Mouse (Mus musculus): ENCODE data around the gene Stk33. TPM values are rescaled to one million over a fixed set of nuclear protein-coding genes. Genes with fewer than 3 reads are reported as not detected.

Gene Stk33
- 7.4 and 8.8 TPM in 2 replicates for polyA plus RNA-seq (2015; fragmentation: Nextera tagmentation; extraction: Ambion mirVana)

DNA sequence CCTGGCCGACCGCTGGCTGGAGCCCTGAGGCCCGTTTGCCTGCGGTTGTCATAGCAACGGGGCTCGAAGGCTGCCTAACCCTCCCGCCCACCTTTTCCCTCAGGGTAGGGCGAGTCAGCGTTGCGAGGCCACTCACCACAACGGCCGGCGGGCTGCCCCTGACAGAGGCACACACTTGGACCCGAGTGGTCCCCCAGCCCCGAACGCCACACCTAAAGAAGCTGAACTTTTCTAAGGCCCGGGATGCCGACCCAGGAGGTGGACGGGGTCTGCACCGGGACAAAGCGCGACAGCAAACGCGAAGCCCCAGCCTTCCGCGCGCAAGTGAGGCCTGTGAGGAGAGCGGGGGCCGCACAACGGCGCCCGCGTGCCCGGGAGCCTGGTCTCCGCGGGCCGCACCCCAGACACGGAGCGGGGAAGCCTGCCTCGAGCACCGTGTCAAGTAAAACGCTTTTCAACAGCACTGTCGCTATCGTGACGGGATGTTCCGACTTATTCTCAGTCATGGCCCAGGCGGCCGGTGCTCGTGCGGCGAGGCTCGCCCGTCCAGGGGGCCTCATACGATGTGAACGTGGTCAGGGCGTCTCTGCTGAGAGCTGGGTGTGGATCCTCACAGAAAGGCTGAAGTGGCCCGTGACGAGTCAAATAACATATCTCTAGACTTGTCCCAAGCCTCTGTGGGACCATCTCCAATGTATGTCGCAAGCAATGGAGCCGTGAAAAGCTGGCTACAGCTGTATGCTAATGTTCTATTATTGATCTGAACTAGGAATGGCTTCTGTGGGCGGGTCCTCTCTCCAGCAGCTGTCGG, at the start of gene Stk33:
Stk33 (minus strand) TSS at position 301 of the 811 bp plus-strand sequence.
- ATAC-seq: peak; percentile 84
- WGBS: under 1% methylated on average over 52 of the region's 62 CpGs
- peak within 1 kb of the TSS; percentile 90 for H3K4me2 ChIP-seq (ENCODE audit: low read length)
- no peaks in the 10 kb centered on the region for H3K36me3 ChIP-seq (ENCODE audit: control insufficient read depth, insufficient read depth, low read length)
- H3K27me3 ChIP-seq (replicated peaks; ENCODE audit: control insufficient read depth, insufficient read depth, low read length): no peaks in the 10 kb centered on the region
- peaks cover 3% of the 10 kb centered on the region; the same call in 1 of the 2 replicates for H3K4me1 ChIP-seq (ENCODE audit: control insufficient read depth, insufficient read depth, low read depth, low read length)
- H3K4me3 ChIP-seq (ENCODE audit: low read length): peak within 1 kb of the TSS; percentile 54
- H3K9ac ChIP-seq (ENCODE audit: low read depth, low read length): peak within 1 kb of the TSS; percentile 72
- H3K27ac ChIP-seq (ENCODE audit: low read depth, low read length): no peak within 1 kb of the TSS; the same call in 1 of the 2 replicates
- no peaks in the 10 kb centered on the region for H3K9me3 ChIP-seq (ENCODE audit: control insufficient read depth, low read length)

DNA sequence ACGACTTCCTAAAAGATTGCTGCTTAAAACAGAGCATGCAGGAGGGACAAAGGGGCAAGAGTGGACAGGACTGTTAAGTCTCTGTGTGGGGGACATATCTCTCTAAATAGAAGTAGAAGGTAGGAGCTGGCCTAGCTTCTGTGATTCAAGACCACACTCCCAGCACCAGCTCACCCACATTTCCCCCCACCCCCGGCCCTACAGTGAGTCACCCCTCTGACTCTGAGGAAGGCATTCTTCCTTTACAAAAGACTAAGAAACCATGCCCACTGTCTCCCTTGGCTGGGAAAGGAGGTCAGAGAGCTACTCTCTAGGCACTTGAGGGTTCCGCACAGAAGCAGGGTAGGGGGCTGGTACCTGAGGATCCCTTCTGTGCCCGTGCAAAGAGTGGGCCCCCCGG, 45.3 kb upstream of the Stk33 start:
- WGBS: 61% methylated on average over 5 of the region's 5 CpGs
- H3K4me3 ChIP-seq (ENCODE audit: low read length): no peak overlapping the region
- H3K9me3 ChIP-seq (ENCODE audit: control insufficient read depth, low read length): no peaks in the 10 kb centered on the region
- H3K4me1 ChIP-seq (ENCODE audit: control insufficient read depth, insufficient read depth, low read depth, low read length): no peaks in the 10 kb centered on the region
- no peaks in the 10 kb centered on the region for H3K27me3 ChIP-seq (replicated peaks; ENCODE audit: control insufficient read depth, insufficient read depth, low read length)
- no peaks in the 10 kb centered on the region for H3K36me3 ChIP-seq (ENCODE audit: control insufficient read depth, insufficient read depth, low read length)
- H3K27ac ChIP-seq (ENCODE audit: low read depth, low read length): no peak overlapping the region
- H3K9ac ChIP-seq (ENCODE audit: low read depth, low read length): no peak overlapping the region
- H3K4me2 ChIP-seq (ENCODE audit: low read length): no peak overlapping the region
- ATAC-seq: no peak

DNA sequence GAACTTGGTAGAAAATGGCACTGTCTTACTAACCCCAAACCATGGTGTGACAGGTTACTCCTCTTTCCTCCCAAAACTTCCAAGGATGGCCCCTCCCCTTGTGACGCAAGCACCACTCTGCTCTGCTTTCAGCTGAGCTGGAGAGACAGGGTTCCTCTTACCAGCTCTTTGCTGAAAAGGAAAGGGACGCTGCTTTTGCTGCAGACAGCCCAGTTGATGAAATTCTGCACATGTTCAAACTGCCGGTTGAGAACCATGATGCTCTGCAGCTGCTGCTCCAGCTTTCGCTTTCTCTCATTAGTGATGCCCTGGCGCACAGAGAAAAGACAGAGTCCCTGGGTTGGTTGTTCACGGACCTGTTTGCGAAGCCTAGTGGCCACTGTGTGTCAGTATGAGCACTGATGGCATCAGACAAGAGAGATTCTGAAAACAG, 41.9 kb upstream of the Stk33 start:
- H3K9ac ChIP-seq (ENCODE audit: low read depth, low read length): no peak overlapping the region
- peak; percentile 69; the same call in 1 of the 2 replicates for ATAC-seq
- H3K9me3 ChIP-seq (ENCODE audit: control insufficient read depth, low read length): no peaks in the 10 kb centered on the region
- no peak overlapping the region for H3K4me3 ChIP-seq (ENCODE audit: low read length)
- no peaks in the 10 kb centered on the region for H3K36me3 ChIP-seq (ENCODE audit: control insufficient read depth, insufficient read depth, low read length)
- no peaks in the 10 kb centered on the region for H3K4me1 ChIP-seq (ENCODE audit: control insufficient read depth, insufficient read depth, low read depth, low read length)
- H3K27me3 ChIP-seq (replicated peaks; ENCODE audit: control insufficient read depth, insufficient read depth, low read length): no peaks in the 10 kb centered on the region
- no peak overlapping the region for H3K27ac ChIP-seq (ENCODE audit: low read depth, low read length)
- 21% methylated on average over 7 of the region's 7 CpGs for WGBS
- peak overlapping the region; percentile 29; the same call in 1 of the 2 replicates for H3K4me2 ChIP-seq (ENCODE audit: low read length)

DNA sequence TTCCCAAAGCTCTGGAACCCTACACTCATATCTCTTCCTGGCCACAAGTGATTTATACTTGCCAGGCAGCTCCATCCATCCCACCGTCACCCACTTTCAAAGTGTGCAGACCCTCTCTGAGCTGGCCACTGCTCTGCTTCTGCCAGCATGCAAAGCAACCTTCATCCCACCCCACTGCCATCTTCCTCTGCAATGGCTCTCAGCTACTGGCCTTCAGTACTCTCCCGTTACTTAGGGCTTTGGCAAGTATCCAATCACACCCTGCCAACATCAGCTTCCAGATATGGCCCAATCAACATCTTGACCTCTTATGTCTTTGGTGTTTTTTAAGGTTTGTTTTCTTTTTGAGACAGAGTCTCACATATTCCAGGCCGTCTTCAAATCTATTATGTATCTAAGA, 39.0 kb upstream of the Stk33 start:
- H3K4me2 ChIP-seq (ENCODE audit: low read length): no peak overlapping the region
- no peak overlapping the region for H3K9ac ChIP-seq (ENCODE audit: low read depth, low read length)
- no peak overlapping the region for H3K27ac ChIP-seq (ENCODE audit: low read depth, low read length)
- 81% methylated on average over 3 of the region's 3 CpGs for WGBS
- no peaks in the 10 kb centered on the region for H3K4me1 ChIP-seq (ENCODE audit: control insufficient read depth, insufficient read depth, low read depth, low read length)
- ATAC-seq: no peak
- H3K27me3 ChIP-seq (replicated peaks; ENCODE audit: control insufficient read depth, insufficient read depth, low read length): no peaks in the 10 kb centered on the region
- no peaks in the 10 kb centered on the region for H3K36me3 ChIP-seq (ENCODE audit: control insufficient read depth, insufficient read depth, low read length)
- no peaks in the 10 kb centered on the region for H3K9me3 ChIP-seq (ENCODE audit: control insufficient read depth, low read length)
- no peak overlapping the region for H3K4me3 ChIP-seq (ENCODE audit: low read length)

DNA sequence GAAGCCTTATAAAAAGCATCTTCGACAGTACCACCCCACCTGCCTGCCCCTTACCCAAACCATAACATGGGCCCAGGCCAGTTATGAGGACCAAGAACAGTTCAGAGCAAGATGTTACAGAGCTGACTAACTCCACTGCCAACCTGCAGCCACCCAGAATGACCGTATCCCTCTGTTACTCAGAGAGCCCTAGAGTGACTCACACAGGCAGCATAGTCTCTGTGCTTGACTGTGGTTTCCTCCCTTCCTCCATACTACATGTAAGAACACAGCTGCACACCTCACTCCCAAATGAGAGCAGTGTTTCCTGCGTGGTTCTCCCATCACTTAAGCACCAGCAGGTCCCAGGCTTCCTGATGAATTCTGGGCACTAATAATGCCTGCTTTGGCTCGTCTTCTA, 31.8 kb upstream of the Stk33 start:
- H3K9ac ChIP-seq (ENCODE audit: low read depth, low read length): no peak overlapping the region
- ATAC-seq: no peak; the same call in 1 of the 2 replicates
- no peak overlapping the region for H3K27ac ChIP-seq (ENCODE audit: low read depth, low read length)
- H3K27me3 ChIP-seq (replicated peaks; ENCODE audit: control insufficient read depth, insufficient read depth, low read length): no peaks in the 10 kb centered on the region
- no peaks in the 10 kb centered on the region for H3K4me1 ChIP-seq (ENCODE audit: control insufficient read depth, insufficient read depth, low read depth, low read length)
- WGBS: 72% methylated on average over 4 of the region's 4 CpGs
- H3K4me3 ChIP-seq (ENCODE audit: low read length): no peak overlapping the region
- H3K4me2 ChIP-seq (ENCODE audit: low read length): no peak overlapping the region
- H3K9me3 ChIP-seq (ENCODE audit: control insufficient read depth, low read length): no peaks in the 10 kb centered on the region
- H3K36me3 ChIP-seq (ENCODE audit: control insufficient read depth, insufficient read depth, low read length): no peaks in the 10 kb centered on the region

DNA sequence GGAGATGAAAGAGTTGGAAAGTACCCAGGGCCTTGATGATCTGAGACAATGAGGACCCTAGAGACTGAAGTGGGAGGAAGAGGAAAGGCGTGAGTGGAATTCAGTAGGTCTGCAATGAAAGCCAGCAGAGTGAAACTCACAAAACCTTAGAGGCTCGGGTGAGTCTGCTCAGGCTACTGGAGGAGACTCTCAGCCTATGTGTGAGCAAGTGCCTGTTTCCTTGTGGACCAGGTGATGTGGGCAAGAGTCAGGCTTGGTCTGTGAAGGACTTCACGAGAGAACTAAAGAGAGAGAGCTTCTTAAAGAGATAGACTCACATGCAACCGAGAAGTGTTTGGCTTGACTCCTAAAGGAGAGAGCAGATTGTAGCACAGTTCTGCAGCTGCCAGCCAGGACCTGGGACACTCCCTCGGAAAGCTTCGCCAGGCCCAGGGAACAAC, 29.4 kb upstream of the Stk33 start:
- Histone ChIP-seq H3K4me2 (ENCODE audit: low read length) (no peak overlapping the region), H3K4me3 (ENCODE audit: low read length) (no peak overlapping the region), H3K9ac (ENCODE audit: low read depth, low read length) (no peak overlapping the region), H3K36me3 (ENCODE audit: control insufficient read depth, insufficient read depth, low read length) (no peaks in the 10 kb centered on the region), H3K27ac (ENCODE audit: low read depth, low read length) (peak overlapping the region; percentile 14; the same call in 1 of the 2 replicates), H3K9me3 (ENCODE audit: control insufficient read depth, low read length) (no peaks in the 10 kb centered on the region), H3K4me1 (ENCODE audit: control insufficient read depth, insufficient read depth, low read depth, low read length) (no peaks in the 10 kb centered on the region), H3K27me3 (replicated peaks; ENCODE audit: control insufficient read depth, insufficient read depth, low read length) (no peaks in the 10 kb centered on the region)
- WGBS: 49% methylated on average over 6 of the region's 6 CpGs
- 0 out of 2 replicates have a peak, but pooled peaks have one; percentile 27 for ATAC-seq

DNA sequence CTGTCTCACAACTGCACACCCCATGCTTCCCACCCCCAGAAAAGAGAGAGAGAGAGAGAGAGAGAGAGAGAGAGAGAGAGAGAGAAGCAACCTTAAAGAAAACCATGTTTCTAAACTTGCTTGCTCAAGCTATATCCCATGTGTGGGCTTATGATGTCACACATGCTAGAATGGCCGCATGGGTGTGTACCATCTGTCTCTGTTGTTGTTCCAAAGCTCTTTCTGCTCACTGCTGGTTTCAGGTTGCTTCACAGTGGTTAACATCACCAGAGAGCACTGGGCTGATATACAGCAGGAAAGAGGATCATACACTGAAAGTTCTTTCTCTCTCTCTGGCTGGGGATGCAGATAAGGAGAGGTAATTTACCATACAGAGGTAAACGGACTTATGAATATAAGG, 28.7 kb upstream of the Stk33 start:
- peak; percentile 43; the same call in 1 of the 2 replicates for ATAC-seq

DNA sequence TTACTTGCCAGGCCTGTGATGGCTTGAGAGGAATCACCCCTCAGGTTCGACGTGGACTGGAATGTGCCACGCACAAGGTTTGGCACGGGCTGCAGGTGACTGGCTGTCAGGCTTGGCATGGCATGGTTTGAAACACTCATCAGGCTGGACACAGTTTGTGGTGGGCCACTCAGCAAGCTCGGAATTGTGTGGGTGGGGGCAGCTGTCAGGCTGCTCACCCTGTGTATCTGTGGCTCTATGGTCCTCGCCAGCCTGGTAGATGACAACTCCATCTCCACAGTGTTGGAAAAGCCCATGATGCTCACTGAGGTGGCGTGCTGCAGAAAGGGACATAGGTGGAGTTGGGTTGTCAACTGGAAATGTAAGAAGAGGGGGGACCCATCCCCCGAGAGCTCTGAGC, 21.8 kb upstream of the Stk33 start:
- no peak overlapping the region for H3K4me2 ChIP-seq (ENCODE audit: low read length)
- WGBS: 88% methylated on average over 8 of the region's 8 CpGs
- no peaks in the 10 kb centered on the region for H3K36me3 ChIP-seq (ENCODE audit: control insufficient read depth, insufficient read depth, low read length)
- no peaks in the 10 kb centered on the region for H3K4me1 ChIP-seq (ENCODE audit: control insufficient read depth, insufficient read depth, low read depth, low read length)
- H3K9me3 ChIP-seq (ENCODE audit: control insufficient read depth, low read length): no peaks in the 10 kb centered on the region
- no peak overlapping the region for H3K4me3 ChIP-seq (ENCODE audit: low read length)
- H3K9ac ChIP-seq (ENCODE audit: low read depth, low read length): no peak overlapping the region
- no peak for ATAC-seq
- no peak overlapping the region for H3K27ac ChIP-seq (ENCODE audit: low read depth, low read length)
- no peaks in the 10 kb centered on the region for H3K27me3 ChIP-seq (replicated peaks; ENCODE audit: control insufficient read depth, insufficient read depth, low read length)

More for the DNA sequence above, 28.7 kb upstream of the Stk33 start:
- no peak overlapping the region for H3K9ac ChIP-seq (ENCODE audit: low read depth, low read length)
- H3K4me3 ChIP-seq (ENCODE audit: low read length): no peak overlapping the region
- H3K4me2 ChIP-seq (ENCODE audit: low read length): no peak overlapping the region
- no peaks in the 10 kb centered on the region for H3K9me3 ChIP-seq (ENCODE audit: control insufficient read depth, low read length)
- 60% methylated on average over 2 of the region's 2 CpGs for WGBS
- no peaks in the 10 kb centered on the region for H3K4me1 ChIP-seq (ENCODE audit: control insufficient read depth, insufficient read depth, low read depth, low read length)
- H3K27ac ChIP-seq (ENCODE audit: low read depth, low read length): no peak overlapping the region
- H3K27me3 ChIP-seq (replicated peaks; ENCODE audit: control insufficient read depth, insufficient read depth, low read length): no peaks in the 10 kb centered on the region
- H3K36me3 ChIP-seq (ENCODE audit: control insufficient read depth, insufficient read depth, low read length): no peaks in the 10 kb centered on the region

DNA sequence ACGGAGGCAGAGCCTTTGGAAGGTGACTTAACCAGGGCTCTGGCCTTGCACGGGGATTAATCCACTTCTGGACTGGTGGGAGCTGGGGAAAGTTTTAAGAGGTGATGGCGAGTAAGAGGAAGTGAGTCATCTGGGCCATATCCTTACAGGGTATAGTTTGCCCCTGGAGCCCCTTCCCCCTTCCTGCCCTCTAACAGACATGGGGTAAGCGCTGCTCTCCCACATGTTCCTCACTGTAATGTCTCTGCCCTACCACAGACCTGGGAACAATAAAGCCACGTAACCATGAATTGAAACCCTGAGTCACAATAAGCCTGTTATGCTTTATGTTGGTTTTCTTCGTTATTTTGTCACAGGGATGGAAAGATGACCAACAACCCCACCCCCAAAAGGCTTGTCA, 17.7 kb upstream of the Stk33 start:
- WGBS: 83% methylated on average over 6 of the region's 6 CpGs

More for the DNA sequence above, 17.7 kb upstream of the Stk33 start:
- Histone ChIP-seq H3K4me1 (ENCODE audit: control insufficient read depth, insufficient read depth, low read depth, low read length) (no peaks in the 10 kb centered on the region), H3K27ac (ENCODE audit: low read depth, low read length) (no peak overlapping the region), H3K36me3 (ENCODE audit: control insufficient read depth, insufficient read depth, low read length) (no peaks in the 10 kb centered on the region), H3K9me3 (ENCODE audit: control insufficient read depth, low read length) (no peaks in the 10 kb centered on the region), H3K4me2 (ENCODE audit: low read length) (no peak overlapping the region), H3K27me3 (replicated peaks; ENCODE audit: control insufficient read depth, insufficient read depth, low read length) (no peaks in the 10 kb centered on the region), H3K4me3 (ENCODE audit: low read length) (no peak overlapping the region), H3K9ac (ENCODE audit: low read depth, low read length) (no peak overlapping the region)
- no peak for ATAC-seq

Data from hindbrain, embryonic 16.5 days (tissue).